Mouse (Mus musculus) MEL-GATA-1-ER (cell line): ENCODE data around the gene Tmem132e.

Experiments
- DNase-seq: peaks from one replicate; pipeline ENCODE4 v3.0.0-alpha.2; 2012; ENCODE audit warnings: low read depth; ENCODE audit errors: extremely low read depth

Gene Tmem132e

GRCm38 (mm10) chr11:82428801-82429200 lies 40.1 kb downstream of the Tmem132e start:
- DNase-seq = no peak

- DNase-seq = no peak
Observed at GRCm38 (mm10) chr11:82434091-82434831, 45.6 kb downstream of the Tmem132e start.

- no peak for DNase-seq
Observed at GRCm38 (mm10) chr11:82434832-82435182, 46.1 kb downstream of the Tmem132e start.

- DNase-seq = no peak
Observed at GRCm38 (mm10) chr11:82448485-82448884, 59.8 kb downstream of the Tmem132e start.

- DNase-seq = no peak
Observed at GRCm38 (mm10) chr11:82452516-82452915, 63.8 kb downstream of the Tmem132e start.

- DNase-seq = no peak
Observed at GRCm38 (mm10) chr11:82453230-82453629, 64.5 kb downstream of the Tmem132e start.

- DNase-seq = no peak
Observed at GRCm38 (mm10) chr11:82461326-82461725, 72.6 kb downstream of the Tmem132e start.

GRCm38 (mm10) chr11:82465536-82465935 lies 76.8 kb downstream of the Tmem132e start:
- no peak for DNase-seq

- DNase-seq = no peak
Observed at GRCm38 (mm10) chr11:82467218-82467617, 78.5 kb downstream of the Tmem132e start.

GRCm38 (mm10) chr11:82471076-82471475 lies 82.4 kb downstream of the Tmem132e start:
- no peak for DNase-seq

GRCm38 (mm10) chr11:82473137-82473621 lies 84.5 kb downstream of the Tmem132e start:
- DNase-seq = no peak

GRCm38 (mm10) chr11:82476092-82476491 lies 87.4 kb downstream of the Tmem132e start:
- no peak for DNase-seq

GRCm38 (mm10) chr11:82477412-82477811 lies 88.7 kb downstream of the Tmem132e start:
- DNase-seq = no peak

- DNase-seq = no peak
Observed at GRCm38 (mm10) chr11:82480941-82481340, 92.2 kb downstream of the Tmem132e start.

GRCm38 (mm10) chr11:82487359-82488086 lies 98.8 kb downstream of the Tmem132e start:
- DNase-seq = no peak

- no peak for DNase-seq
Observed at GRCm38 (mm10) chr11:82490896-82491295, 102.2 kb downstream of the Tmem132e start.
